Mouse (Mus musculus) liver, adult (tissue): ENCODE data around the gene Ap5b1.

Source experiments
- GATA4 ChIP-seq: IDR thresholded peaks from 2 replicates; pipeline ENCODE4 v1.6.1; 2014; ENCODE audit warnings: mild to moderate bottlenecking, low read length; ENCODE audit not compliant: insufficient replicate concordance

Gene Ap5b1

DNA sequence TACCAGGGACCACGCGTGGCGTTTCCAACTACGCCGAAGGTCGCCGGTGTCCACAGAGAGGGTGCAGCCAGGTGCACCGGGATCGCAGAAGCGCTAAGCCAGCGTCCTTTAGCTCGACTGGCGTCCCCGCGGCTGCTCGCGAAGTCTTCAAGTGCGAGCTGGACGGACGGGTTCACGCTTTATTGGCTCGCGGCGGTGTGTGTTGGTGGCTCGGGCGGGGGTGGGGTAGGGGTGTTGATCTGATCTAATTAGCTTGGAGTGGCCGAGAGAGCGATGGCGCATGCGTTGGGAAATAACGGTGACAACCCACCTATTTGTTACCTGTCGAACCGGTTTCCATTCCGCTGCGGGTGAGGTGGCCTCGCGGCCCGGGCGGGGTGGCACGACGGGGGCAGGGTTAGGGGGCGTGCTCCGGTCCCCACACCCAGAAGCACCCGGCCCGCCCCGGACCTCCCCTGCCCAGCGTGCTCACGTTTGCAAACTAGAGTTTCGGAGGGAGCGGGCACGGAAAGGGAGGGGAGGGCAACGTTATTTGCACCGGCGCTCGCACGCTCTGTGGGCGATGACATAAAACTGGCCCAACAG is 7.3 kb upstream of the Ap5b1 start, which contains the start of gene Ovol1:
Gene Ovol1, minus strand, starts transcription at position 190 of the 585 bp plus-strand sequence.
- TF ChIP-seq GATA4, result no peak

DNA sequence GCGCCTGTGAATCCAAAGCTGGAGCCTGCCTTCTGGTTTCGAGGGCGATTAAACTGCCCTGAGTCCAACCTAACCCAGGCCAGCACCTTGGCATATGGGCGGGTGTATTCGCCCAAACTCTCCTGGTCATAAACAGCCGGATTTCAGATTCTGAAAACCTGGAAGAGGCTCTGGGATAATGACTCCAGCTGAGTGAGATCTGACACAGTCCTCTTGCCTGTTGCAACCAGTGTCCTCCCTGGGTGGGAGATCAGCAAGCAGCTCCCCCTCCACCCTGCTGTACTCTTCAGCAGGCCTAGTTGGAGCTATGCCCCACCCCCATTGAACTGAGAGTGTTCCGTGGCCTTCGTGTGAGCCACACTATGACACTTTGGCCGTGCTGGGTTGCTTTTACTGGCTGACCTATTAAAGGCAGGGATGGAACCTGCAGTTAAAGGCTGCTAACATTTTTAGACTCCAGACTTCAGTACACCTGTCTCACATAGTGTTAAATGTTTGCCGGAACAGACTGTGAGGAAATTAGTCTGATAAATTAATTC is 6.5 kb upstream of the Ap5b1 start:
- no peak for TF ChIP-seq GATA4

DNA sequence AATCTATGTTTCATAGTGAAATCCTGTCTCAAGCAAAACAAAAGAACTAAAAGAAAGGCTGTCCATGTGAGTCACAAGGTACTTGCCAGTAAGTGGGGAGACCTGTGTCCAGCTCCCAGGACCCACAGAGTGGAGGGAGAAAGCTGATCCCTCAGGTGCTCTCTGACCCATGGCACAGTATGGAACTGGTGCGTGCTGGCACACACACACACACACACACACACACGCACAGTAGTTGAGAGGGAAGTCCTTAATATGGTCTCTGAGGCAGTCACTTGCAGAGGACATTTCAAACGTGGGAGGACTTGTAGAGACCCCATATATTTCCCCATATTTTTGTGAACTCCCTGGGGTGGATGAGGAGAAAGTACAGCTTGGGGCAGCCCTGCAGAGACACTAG is 5.9 kb upstream of the Ap5b1 start:
- TF ChIP-seq GATA4, result no peak

DNA sequence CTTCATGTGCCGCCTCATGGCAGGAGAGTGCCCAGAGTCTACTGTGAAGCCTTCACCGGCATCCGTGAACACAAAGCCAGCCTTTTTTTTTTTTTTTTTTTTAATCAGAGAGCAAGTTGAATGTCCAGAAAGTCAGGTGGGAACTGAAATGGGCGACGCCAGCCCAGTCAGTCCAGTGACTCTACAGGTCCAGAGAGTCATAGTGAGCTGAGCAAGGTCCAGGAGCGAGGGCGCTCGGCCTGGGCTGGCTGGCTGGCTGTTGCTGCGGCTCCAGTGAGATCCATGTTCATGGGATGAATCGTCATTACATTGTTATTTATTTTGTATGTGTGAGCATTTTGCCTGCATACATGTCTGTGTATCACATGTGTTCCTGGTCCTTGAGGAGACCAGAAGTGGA is 5.0 kb upstream of the Ap5b1 start:
- no peak for TF ChIP-seq GATA4

DNA sequence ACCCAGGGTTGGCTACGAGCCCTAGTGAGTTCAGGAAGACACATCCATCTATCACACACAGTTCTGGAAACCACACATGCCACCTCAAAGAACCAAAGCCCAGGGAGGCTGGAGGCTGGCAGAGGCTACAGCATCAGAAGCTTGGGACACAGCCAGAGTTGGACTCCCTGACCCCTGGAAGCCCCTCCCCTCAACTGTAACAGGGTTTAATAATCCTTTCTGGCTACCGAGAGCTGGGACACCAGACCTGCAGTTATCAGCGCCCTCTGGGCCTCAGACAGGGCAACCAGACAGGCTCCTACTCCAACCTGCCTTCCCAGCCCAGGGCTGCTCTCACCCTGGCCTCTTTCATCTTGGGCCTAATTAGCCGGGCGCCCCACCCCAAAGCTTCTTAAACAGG is 1.5 kb upstream of the Ap5b1 start:
- TF ChIP-seq GATA4, result no peak

DNA sequence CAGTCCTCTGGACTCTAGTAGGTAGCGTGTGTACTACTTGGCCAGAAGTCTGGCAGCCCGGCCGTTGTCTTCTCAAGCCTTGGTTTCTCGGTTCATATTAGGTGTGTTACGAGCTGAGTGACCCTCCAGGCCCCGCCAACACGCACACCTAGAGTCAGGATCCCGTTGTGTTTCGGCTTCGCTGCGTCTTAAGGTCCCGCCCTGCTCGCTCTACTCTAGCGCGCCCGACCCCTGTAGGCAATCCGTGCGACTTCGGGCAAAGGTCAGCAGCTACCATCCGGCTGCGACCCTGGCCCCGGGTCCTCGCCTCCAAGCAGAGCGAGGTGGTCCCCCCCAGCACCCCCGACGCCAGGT is 668 bp upstream of the Ap5b1 start:
- TF ChIP-seq GATA4, result no peak

DNA sequence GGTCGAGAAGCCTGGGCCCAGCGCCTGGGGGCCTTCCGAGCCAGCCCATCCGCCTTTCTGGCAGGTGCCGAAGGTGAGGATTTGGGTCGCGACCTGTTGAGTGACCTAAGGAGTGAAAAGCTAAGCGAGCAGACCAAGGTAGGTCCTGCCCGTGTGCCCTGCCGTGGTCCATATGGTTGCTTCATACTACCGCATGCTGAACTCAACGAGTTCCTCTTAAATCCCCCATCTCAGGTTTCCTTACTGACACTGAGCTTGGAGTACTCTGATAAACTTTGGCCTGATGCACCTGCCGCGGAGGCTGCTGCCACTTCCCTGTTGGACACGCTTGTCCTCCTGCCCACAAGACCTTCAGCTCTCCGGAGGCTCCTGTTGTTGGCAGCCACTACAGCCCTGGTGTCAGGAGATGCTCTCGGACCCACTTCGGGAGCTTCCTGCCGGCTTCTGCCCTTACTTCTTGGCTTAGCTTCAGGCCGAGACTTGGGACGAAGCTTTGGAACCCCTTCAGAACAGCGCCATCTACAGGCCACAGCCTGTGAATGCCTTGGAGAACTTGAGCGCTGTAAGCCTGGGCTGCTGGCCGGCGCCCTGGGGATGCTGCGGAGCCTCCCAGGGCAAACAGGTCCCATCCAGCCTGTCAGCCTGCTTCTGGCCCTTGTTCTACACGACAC is 780 bp downstream of the Ap5b1 start:
- TF ChIP-seq GATA4, result no peak

DNA sequence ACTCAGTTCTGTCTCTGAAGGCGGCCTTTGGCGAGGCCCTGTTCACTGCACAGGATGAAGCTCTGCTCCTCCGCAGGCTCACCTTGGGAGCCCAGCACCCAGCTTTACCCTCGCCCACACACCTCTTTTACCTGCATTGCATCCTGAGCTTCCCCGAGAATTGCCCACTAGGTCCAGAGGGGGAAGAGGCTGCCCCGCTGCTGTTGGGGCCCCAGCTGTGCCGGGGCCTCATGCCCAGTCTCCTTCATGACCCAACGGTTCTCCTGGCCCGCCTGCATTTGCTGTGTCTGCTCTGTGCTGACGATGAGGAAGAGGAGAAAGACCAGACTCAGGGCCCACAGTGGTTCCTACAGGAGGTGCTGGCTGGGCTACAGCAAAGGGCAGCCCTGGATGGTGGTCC is 1.7 kb downstream of the Ap5b1 start:
- no peak for TF ChIP-seq GATA4

DNA sequence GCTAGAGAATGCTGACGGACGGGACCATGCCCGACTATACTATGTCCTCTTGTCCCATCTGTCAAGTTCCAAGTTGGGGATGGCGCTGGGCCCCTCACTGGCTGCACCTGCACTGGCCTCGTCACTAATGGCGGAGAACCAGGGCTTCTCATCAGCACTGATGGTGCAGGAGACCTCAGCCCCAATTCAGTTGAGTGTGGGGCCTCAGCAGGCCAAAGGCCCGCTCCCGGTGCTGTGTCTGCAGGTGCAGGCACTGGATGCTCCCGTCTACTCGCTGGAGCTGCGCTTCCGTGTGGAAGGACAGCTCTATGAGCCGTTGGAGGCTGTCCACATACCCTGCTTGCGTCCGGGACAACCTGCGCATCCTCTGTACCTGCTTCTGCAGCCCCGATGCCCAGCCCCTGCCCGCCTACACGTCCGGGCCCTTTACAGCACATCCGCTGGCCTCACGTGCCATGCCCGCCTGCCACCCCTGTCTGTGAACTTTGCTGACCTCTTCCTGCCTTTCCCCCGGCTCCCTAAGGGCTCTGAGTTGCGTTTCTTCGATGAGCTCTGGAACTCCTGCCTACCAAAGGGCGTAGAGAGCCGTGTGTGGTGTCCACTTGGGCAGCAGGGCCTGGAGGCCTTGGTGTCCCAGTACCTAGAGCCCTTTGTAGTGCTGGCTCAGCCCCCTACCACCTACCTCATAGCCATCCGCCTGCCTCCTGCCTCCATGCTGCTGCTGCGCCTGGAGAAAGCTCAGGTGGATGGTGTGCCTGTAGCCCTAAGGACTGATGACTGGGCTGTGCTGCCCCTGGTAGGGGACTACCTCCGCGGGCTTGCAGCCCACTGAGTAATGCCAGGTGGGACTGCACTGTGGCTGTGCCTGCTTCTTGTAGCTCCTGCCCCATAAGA is 2.8 kb downstream of the Ap5b1 start:
- no peak for TF ChIP-seq GATA4

DNA sequence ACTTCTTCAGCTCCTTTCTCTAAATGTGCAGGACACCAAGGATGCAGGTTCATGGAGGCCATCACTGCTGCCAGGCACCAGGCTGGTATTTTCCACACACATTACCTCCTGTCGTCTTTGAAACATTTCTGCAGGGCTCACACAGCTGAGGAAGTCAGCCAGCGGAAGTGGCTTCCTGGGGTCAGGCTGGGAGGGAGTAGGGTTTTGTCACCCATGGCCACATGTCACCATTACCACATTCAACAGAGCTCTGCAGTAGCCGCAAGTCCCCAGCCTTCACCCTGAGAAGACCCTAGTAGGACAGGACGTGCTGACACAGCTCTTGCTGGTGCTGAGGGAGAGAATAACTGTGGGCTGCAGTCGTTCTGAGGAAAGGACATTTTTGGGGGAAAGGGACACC is 4.0 kb downstream of the Ap5b1 start:
- no peak for TF ChIP-seq GATA4

DNA sequence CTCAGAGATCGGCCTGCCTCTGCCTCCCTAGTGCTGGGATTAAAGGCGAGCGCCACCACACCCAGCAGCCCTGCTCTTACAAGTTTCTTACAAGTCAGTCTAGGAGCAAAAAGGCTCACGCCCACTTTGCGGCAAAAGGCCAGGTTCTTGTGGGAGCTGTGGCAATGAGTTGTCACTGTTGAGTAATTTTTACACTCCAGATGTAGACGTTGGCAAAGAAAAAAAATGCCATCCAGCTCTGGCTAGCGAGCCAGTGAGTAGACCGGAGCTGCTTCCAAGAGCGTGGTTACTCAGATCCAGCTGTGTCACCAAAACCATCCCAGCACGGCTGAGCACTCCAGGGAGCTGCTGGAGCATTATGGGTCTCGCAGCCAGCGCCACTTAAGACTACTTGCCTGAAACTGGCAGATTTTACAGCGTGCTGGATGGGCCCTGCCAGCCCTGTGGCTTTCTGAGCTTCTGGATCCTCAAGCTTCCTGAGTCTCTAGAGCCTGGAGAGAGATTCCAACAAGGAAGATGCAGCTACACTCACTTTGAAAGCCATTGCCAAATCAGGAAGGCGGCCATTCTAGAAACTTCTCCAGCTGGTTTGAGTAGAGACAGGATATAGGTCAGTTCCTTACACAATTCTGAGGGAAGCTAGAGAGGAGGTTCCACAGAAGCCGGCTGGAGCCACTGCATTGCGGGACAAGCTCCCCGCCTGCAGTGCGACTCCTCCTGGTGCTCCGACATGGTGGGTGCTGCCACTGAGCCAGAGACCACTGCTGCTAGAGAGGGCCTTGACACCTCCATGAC is 4.7 kb downstream of the Ap5b1 start:
- TF ChIP-seq GATA4, result no peak

DNA sequence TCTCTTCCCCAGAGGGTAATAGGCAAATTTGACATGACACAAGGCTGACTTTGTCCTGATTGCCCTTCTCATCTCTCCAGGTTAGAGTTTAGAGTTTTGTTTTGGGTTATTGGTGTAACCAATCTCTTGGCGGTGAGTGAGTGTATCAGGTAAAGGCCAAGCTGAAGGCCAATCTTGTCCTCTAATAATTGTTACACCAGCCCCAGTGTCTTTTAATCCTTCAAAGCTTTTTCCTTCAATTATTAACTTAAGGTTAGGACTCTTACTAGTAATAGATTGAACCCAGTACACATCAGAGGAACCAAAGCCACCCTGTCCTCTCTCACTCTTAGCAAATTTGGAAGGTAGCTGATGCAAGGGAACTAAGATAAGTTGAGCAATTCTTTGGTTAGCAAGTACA is 7.5 kb downstream of the Ap5b1 start:
- no peak for TF ChIP-seq GATA4

DNA sequence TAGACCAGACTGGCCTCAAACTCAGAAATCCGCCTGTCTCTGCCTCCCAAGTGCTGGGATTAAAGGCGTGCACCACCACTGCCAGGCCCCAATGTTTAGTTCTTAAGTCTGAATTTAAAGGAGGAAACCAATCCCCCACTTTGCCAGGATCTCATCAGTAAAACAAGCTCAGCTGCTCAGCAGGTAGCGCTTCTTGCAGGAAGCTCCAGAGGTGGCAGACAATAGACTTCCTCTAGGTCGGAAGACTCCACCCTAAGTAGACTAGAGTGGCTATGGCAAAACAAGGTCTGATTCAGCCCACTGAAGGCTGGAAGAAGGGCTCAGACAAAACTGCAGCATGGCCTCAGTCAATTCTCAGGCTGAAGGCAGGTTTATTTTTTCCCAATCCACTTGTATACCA is 12.1 kb downstream of the Ap5b1 start:
- no peak for TF ChIP-seq GATA4

DNA sequence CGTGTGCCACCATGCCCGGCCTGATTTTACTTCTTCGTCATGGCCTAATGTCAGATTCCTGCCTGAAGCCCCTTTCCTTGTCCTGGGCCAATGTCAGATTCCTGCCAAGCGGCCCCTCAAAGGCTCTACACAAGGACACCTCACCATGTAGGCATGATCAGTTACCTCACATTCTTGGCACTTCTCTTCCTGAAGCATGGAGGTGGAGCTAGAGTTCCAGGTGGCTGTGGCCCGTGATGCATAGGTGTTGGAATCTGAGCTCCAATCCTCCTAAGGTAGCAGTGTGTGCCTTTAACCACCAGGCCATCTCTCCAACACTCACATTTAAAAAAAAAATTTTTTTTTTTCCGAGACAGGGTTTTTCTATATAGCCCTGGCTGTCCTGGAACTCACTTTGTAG is 13.0 kb downstream of the Ap5b1 start:
- no peak for TF ChIP-seq GATA4

DNA sequence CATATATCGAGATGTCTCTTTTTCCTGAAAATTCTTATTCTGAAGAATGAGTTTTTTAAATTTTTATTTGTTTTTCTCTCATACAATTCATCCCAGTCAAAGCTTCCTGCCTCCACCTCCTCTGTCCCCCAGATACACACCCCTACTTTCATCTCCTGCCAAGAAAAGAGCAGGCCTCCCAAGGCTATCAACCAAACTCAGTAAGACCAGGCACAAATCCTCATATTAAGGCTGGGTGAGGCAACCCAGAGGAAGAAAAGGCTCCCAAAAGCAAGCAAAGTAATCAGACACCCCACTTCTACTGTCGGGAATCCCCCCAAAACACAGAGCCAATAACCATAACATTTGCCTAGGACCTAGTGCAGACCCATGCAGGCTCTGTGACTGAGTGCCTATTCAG is 14.2 kb downstream of the Ap5b1 start:
- no peak for TF ChIP-seq GATA4
